Mouse (Mus musculus) splenic B cell, adult 2 months (primary cell): ENCODE results near the gene Fth1.
"Not testable (repeated sequence)": the region's sequence is repeated elsewhere in the genome, so short reads cannot be mapped to it uniquely, and the experiment has no call there.

ENCODE experiments used
- DNase-seq: peaks from one replicate; pipeline ENCODE4 v3.0.0-alpha.2; 2011; ENCODE audit warnings: low read depth, low spot score
- H3K27me3 ChIP-seq: 2 replicates; pipeline ENCODE4 v1.6.1; 2012; ENCODE audit warnings: mild to moderate bottlenecking, low read length, moderate library complexity, mixed read lengths; ENCODE audit not compliant: control insufficient read depth, poor library complexity, insufficient read depth, severe bottlenecking
- H3K36me3 ChIP-seq: 2 replicates; pipeline ENCODE4 v1.6.1; 2012; ENCODE audit warnings: mild to moderate bottlenecking, low read length, moderate library complexity, mixed read lengths; ENCODE audit not compliant: control insufficient read depth, poor library complexity, insufficient read depth, severe bottlenecking

Fth1 gene

DNA sequence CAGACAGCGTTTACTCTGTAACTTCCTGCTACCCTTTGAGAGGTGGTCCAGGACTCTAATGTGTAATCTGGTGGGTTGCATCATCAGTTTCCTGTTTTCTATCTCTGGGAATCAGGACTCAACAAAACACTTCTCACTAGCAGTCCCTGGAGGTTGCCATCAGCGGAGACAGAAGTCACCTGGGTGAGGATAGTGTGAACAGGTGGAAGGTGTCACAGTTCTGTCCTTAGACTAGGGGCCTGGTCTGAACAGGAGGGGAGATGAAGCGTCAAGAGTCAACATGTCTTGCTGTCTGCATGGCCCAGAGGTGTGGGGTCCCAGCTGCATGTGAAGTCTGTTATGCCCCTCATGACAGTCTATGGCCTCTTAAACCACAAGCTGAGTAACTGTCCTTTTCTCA, 27.5 kb upstream of the Fth1 start:
- Histone ChIP-seq H3K27me3 (no peaks in the 10 kb centered on the region), H3K36me3 (no peaks in the 10 kb centered on the region)
- peak; percentile 17 for DNase-seq

DNA sequence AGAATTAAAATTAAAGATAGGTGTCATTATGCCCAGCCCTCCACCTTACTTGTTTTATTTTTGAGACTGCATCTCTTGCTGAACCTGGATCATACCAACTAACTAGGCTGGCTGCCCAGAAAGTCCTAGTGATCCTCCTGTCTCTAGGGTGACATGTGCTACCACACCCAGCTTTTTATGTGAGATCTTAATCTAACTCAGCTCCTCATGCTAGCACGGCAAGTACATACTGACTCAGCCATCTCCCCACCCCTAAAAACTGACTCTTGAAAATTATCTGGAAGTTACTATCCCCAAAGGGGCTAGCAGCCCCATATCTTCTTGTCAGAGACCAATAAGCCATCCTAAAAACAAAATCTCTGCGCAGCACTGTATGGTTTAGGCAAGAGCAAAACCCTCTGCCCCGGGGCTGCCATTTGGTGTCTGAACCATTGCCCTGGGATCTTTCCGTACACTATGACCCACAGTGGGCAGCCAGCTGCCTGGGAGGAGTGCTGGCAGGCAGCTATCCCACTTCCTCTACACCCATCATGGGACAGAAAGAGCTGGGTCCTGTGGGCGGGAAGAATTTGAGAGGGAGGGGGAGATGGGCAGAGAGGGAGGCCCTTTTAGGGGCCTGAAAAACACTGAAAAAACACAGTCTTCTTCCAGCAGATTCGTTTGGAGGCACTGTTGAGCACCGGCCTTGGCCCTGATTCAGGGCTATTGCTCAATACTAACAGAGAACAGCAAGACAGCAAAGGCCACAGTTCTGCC, 26.2 kb upstream of the Fth1 start:
- Histone ChIP-seq H3K36me3 (no peaks in the 10 kb centered on the region), H3K27me3 (no peaks in the 10 kb centered on the region)
- no peak for DNase-seq

DNA sequence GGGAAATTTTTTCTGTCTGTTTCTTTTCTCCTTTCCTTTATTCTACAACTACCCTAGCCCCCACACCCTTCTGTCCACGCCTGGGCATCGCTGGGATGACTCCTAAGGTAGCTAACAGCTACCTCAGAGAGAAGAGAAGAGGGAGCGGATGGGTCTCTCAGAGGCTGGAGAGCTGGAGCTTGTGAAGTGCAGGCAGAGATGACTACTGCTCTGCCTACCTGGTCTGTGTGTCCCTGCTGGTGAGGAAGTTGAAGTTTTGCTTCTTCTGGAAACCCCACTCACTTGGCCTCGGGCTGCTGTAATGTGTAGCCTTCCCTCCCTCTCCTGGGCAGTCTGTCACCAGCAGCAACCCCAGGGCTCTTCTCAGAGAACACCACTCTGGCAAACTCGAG, 25.6 kb upstream of the Fth1 start:
- no peaks in the 10 kb centered on the region for H3K27me3 ChIP-seq
- peak; percentile 61 for DNase-seq
- H3K36me3 ChIP-seq, result no peaks in the 10 kb centered on the region

DNA sequence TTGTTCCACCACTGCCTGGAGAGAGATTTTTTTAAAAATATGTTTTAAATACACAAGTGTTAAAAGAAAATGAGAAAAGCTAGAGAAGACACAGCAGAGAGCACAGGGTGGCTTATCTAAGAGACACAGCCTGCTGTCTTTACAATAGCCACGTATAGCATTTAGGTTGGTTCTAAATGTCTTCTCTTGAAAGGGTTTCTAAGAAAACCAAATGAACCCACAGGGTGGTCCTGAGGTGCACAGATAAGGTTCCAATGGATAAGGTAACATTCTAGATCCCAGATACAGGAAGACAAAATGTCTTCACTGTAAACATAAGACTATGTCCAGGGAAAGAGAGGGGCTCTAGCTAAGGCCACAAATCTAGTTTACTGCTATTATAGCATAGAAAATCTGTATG, 25.0 kb upstream of the Fth1 start:
- no peaks in the 10 kb centered on the region for H3K27me3 ChIP-seq
- DNase-seq, result no peak
- no peaks in the 10 kb centered on the region for H3K36me3 ChIP-seq

DNA sequence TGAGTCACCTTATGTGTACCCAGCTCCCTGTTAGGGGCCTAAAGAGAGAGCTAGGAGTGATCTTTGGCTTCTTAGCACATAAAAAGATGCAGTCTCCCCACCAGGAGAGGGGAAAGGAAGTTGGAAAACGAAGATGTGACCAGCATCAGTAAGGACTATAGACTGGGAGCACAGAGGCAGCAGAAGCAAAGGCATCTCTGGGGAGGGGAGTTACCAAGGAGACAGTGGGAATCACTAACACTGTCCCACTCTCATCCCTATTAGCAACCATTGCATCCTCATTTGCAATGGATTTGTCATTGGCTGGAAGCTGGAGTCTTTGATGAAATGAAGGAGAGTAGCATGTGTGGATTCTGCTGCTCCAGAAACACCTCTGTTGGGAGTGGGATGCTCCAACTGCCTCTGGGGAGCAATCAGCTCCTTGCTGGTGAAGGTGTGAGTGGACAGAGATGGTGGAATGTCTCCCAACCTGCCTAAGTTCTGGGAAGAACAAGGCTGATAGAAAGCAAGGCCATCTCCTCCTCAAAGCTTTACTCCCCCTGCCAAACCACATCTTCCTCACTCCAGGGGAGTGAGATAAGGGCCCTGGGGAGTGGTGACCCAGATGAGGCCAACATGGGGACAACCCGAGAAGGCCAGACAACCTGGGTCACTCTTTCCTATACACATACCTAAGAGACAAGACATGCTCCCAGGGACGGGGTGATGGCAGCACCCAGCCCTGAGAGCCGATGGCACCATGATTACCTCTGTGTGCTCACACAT, 23.6 kb upstream of the Fth1 start:
- no peak for DNase-seq
- no peaks in the 10 kb centered on the region for H3K27me3 ChIP-seq

DNA sequence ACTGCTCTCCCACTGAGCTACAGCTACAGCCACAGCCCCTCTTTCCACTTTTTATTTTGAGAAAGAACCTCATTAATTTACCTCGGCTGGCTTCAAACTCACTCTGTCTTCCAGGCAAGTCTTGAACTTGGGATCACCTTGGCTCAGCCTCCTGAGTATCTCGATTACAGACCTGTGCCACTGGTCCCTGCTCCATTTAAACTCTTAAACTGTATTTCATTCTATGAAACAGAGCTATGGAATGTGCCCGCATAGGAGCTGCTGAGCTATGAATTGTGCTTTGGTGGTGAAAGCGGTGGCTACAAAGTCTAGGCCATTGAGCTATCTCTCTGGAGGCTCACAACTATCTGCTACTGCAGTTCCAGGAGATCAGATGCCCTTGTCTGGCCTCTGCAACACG, 22.4 kb upstream of the Fth1 start:
- no peaks in the 10 kb centered on the region for H3K27me3 ChIP-seq
- no peaks in the 10 kb centered on the region for H3K36me3 ChIP-seq
- no peak for DNase-seq

More for the DNA sequence above, 23.6 kb upstream of the Fth1 start:
- H3K36me3 ChIP-seq, result no peaks in the 10 kb centered on the region

DNA sequence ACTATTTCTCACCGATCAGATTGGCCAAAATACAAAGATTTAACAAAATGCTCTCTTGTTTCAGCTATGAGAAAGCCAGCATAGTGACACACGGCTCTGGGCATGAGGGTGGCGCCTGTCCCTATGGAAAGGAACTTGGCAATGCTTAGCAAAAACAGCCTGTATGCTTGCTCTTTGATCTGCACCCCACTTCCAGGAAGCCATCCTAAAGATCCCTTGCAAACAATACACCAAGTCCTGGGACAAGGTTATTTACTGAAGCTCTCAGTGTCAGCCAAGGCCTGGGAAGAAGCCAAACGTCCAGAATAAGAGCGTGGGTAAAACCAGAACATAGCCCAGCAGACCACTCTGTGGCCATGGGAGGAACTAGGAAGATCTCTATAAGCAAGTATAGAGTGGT, 19.6 kb upstream of the Fth1 start:
- Histone ChIP-seq H3K36me3 (no peaks in the 10 kb centered on the region), H3K27me3 (no peaks in the 10 kb centered on the region)
- no peak for DNase-seq

DNA sequence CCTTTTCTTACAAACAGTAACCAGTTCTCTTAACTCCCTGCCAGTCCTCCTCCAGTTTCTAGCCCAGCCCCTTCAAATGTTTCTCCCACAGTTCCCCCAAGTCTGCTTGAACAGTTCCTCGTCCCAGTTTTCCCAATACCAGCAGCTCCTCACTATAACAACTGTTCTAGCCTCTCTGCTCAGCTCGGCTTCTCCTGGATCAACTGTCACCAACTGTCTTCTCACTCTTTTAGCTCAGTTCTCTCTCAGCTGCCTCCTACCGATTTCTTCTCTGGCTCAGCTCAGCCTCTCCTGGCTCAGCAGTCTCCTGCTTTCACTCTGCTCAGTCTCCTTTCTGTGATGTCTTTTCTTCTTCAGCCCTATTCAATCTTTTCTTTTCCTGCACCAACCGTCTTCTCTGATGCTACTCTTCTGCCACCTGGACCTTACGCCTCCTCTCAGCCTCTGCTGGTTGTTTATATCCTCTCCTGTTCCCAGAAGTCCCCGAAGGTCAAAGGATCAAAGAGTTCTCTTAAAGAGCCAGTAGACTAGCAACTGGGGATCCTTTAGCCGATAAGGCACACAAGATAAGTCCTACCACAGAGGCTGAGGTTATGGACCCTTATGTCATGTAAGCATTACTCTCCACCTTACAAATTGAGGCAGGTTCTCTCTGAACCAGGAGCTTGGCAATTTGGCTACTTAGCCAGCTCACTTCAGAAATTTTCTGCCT, 16.0 kb upstream of the Fth1 start:
- DNase-seq, result no peak

DNA sequence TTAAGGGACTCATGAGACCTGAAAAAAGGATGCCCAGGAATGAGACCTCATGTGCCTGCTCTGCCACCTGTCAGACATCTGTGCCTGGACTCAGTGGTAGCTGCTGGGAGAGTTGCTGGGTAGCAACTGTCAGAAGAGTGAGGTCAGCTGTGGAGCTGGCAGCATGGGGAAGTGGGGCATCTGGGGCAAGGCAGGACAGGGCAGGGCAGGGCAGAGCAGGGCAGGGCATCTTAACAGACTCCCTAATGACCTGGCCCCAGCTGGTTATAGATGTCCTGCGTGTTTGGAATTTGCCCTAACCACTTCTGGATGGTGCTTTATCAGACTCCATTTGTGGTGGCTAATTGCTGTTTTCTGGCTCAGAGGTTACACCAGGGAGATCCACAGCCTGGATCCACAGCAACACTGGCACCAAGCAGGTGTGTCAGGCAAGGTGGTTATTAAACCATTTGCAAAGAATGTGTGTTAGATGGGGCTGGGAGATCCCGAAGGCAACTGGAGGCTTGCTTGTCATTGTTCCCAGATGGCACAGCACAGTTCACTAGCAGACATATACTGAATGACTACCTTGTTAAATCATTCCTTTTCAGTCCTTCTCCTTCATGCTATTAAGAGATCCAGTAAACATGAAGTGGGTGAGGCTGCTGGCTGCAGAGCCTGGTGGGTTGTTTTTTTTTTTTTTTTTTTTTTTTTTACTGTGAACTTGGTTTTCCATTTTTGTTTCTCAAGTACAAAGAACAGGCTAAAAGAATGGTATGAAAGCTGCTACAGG, 14.1 kb upstream of the Fth1 start:
- DNase-seq, result no peak

More for the DNA sequence above, 16.0 kb upstream of the Fth1 start:
- Histone ChIP-seq H3K36me3 (no peaks in the 10 kb centered on the region), H3K27me3 (no peaks in the 10 kb centered on the region)

DNA sequence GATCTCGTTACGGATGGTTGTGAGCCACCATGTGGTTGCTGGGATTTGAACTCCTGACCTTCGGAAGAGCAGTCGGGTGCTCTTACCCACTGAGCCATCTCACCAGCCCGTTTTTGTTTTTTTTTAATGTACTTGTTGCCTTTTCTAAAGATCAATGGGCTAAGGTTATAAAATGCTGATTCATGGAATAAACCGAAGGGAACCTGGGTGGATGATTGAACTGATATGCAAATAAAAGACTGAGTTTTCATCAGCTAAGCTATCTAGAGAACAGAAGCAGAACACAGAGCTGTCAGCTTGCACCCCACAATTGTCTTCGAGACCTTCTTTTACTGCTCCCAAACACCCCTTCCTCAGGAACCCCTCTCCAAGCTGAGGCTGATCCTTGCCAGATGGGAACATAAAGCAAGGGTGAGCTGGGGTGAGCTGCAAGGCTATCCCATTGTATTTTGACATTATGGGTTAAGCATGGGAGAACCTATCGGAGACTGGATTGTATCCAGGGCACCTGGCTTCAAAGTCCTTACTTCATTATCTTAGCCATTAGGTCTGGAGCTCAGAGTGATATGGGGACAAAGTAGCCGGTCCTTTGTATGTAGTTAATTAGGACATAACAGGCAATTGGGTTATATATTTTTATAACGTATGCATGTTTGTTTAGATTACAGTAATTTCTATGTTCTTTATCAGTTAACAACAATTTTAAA, 12.2 kb upstream of the Fth1 start:
- no peaks in the 10 kb centered on the region for H3K36me3 ChIP-seq
- no peaks in the 10 kb centered on the region for H3K27me3 ChIP-seq
- DNase-seq, result no peak

More for the DNA sequence above, 14.1 kb upstream of the Fth1 start:
- Histone ChIP-seq H3K27me3 (no peaks in the 10 kb centered on the region), H3K36me3 (no peaks in the 10 kb centered on the region)

DNA sequence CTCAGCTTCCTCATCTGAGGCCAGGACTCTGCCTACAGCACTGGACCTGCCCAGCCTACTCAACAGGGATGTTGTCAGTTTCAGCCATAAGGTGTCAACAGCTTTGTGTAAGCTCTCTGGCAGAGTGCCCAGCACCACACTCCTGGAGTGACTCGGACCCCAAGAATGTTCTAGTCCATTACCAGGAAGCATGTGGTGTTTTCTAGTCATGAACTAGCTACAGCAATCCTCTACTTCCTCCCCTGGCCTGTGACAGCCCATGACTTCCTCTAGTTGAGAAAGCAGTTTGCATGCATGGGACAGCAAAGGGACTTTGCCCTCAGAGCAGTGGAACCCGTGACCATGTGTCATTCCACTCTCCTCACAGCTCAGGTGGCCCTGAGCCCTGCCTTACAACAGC, 5.5 kb upstream of the Fth1 start:
- H3K36me3 ChIP-seq, H3K27me3 ChIP-seq: not testable (repeated sequence)
- peak; percentile 83 for DNase-seq

DNA sequence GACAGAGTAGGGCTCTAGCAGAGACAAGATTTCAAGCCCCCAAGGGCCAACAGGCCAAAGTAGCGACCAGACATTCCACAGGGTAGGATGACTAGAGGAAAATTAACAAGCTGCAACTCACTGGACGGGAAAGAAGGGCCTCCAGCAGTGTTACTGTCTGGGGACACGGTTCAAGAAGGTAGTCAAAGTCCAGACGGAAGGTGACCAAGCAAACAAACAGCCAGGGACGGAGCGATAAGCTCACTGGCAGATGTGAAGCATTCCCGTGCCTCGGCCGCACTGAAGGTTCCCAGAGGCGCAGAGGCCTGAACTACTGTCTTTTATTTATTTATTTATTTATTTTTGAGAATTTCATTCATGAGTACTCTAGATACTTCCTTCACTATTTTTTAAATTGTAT, 3.3 kb upstream of the Fth1 start:
- Histone ChIP-seq H3K36me3 (no peaks in the 10 kb centered on the region), H3K27me3 (no peaks in the 10 kb centered on the region)
- DNase-seq, result no peak

DNA sequence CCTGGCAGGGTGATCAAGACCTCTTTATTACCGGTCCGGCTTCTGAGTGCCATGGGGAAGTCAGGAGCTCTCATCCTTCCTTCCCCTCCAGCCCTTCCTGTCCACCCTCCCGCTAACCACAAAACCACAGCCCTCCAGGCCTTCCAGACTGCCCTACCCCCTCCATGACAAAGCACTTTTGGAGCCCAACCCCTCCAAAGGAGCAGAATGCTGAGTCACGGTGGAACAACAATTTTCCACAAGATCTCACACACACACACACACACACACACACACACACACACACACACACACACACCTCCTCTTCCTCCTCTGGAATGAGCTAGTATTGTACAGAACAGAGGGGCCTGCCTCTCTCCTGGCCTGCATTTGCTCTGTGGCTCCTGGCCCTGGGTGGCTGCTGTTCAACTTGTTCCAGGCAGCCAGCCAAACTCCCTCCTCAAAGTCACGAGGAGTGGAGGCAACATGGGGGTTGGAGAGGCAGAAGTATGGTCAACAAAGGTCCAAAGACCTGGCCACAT, 1.9 kb upstream of the Fth1 start:
- Histone ChIP-seq H3K36me3 (no peaks in the 10 kb centered on the region; the same call in 1 of the 2 replicates), H3K27me3 (no peaks in the 10 kb centered on the region)
- DNase-seq, result peak; percentile 13

DNA sequence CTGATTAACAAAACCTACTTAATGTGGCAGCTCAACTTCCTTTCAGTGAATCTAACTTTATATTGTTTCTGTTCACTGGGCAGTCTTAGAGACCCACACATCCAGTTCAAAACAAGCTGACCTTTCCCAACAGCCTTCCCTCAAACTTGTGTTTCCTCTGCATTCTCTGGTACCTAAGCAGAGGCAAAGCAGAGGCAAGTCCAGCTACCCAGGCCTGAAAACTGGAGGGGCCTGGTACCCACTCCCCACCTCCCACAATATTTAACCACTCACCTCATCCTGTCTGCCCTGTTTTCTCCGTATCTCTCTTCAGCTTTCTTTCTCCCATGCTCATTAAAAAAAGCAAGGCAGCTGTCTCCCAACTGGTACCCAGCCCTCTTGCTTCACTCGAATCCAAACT, 1.2 kb upstream of the Fth1 start:
- no peaks in the 10 kb centered on the region for H3K27me3 ChIP-seq

More for the DNA sequence above, 1.2 kb upstream of the Fth1 start:
- DNase-seq, result no peak
- H3K36me3 ChIP-seq, result peaks cover 5% of the 10 kb centered on the region
